Mouse (Mus musculus) stomach, embryonic 14.5 days (tissue): ENCODE data around the gene 0610037L13Rik. TPM values are rescaled to one million over a fixed set of nuclear protein-coding genes. Genes with fewer than 3 reads are reported as not detected.
A peak's percentile ranks its signal among the peaks of the same experiment; 100 is the strongest.

Experiments
- ATAC-seq: fragments of 200-750 bp; cut with Nextera tagmentation; 2 replicates; pipeline ENCODE4 v1.8.0; 2017; ENCODE audit warnings: low read depth, moderate TSS enrichment; ENCODE audit not compliant: insufficient number of reproducible peaks, insufficient read depth, low FRiP score
- H3K27ac ChIP-seq: fragments of 300-500 bp; sonication (generic); 2 replicates; pipeline ENCODE4 v1.5.1; 2014; ENCODE audit warnings: mild to moderate bottlenecking, low read length, moderate library complexity, mixed read lengths
- H3K27me3 ChIP-seq: fragments of 300-500 bp; sonication (generic); 2 replicates; pipeline ENCODE4 v1.6.1; 2014; ENCODE audit warnings: low read length, control low read depth, mixed read lengths; ENCODE audit not compliant: control insufficient read depth, insufficient read depth
- H3K36me3 ChIP-seq: fragments of 300-500 bp; sonication (generic); 2 replicates; pipeline ENCODE4 v1.6.1; 2014; ENCODE audit warnings: mild to moderate bottlenecking, control low read depth, low read length, moderate library complexity, mixed read lengths; ENCODE audit not compliant: control insufficient read depth, insufficient read depth
- H3K4me1 ChIP-seq: fragments of 300-500 bp; sonication (generic); 2 replicates; pipeline ENCODE4 v1.6.1; 2014; ENCODE audit warnings: low read length, control low read depth, mixed read lengths; ENCODE audit not compliant: control insufficient read depth, insufficient read depth
- H3K4me2 ChIP-seq: fragments of 300-500 bp; sonication (generic); replicated peaks from 2 replicates; pipeline ENCODE4 v1.6.1; 2014; ENCODE audit warnings: low read depth, low read length, control low read depth
- H3K4me3 ChIP-seq: fragments of 300-500 bp; sonication (generic); 2 replicates; pipeline ENCODE4 v1.5.1; 2014; ENCODE audit warnings: low read depth, low read length, control low read depth
- H3K9ac ChIP-seq: fragments of 300-500 bp; sonication (generic); replicated peaks from 2 replicates; pipeline ENCODE4 v1.6.1; 2014; ENCODE audit warnings: low read depth, mild to moderate bottlenecking, control low read depth, low read length, moderate library complexity, mixed read lengths
- H3K9me3 ChIP-seq: fragments of 300-500 bp; sonication (generic); 2 replicates; pipeline ENCODE4 v1.6.1; 2016; ENCODE audit warnings: low read depth, low read length, control low read depth; ENCODE audit not compliant: control insufficient read depth
- whole genome bisulfite sequencing: fragments of 180-500 bp; shearing (Covaris S2); extraction: QIAGEN DNeasy Blood & Tissue Kit; methylation state at CpG from one replicate; pipeline ENCODE4 v1.1.7; 2014; 5-methylcytosine and 5-hydroxymethylcytosine counted together
- polyA plus RNA-seq: library from polyadenylated mRNA; unstranded; fragments of >200 nt; fragmentation: Nextera tagmentation; extraction: Ambion mirVana; gene quantifications from 2 replicates; pipeline ENCODE4 v1.2.1, GENCODE M21; 2014

The 0610037L13Rik gene
- polyA plus RNA-seq = 147 and 148 TPM in 2 replicates

- Histone ChIP-seq H3K36me3 (peaks cover 41% of the 10 kb centered on the region), H3K27ac (peak within 1 kb of the TSS; percentile 89), H3K9me3 (no peaks in the 10 kb centered on the region), H3K27me3 (no peaks in the 10 kb centered on the region), H3K4me2 (peak within 1 kb of the TSS; percentile 87), H3K4me3 (peak within 1 kb of the TSS; percentile 50), H3K4me1 (0 out of 2 replicates have a peak, but pooled peaks cover 5% of the 10 kb centered on the region), H3K9ac (peak within 1 kb of the TSS; percentile 43)
- WGBS = under 1% methylated on average over 44 of the region's 48 CpGs
- peak; percentile 95 for ATAC-seq
Observed at GRCm38 (mm10) chr4:107889731-107890432, at the start of gene 0610037L13Rik. 0610037L13Rik (plus strand) TSS chr4:107889813.

GRCm38 (mm10) chr4:107843687-107844086 lies 45.9 kb upstream of the 0610037L13Rik start:
- H3K36me3 ChIP-seq = no peaks in the 10 kb centered on the region
- no peak overlapping the region for H3K9ac ChIP-seq
- H3K27ac ChIP-seq = no peak overlapping the region
- no peak overlapping the region for H3K4me3 ChIP-seq
- no peaks in the 10 kb centered on the region for H3K4me1 ChIP-seq
- no peak for ATAC-seq
- no peaks in the 10 kb centered on the region for H3K9me3 ChIP-seq
- no peak overlapping the region for H3K4me2 ChIP-seq
- 88% methylated on average over 8 of the region's 8 CpGs for WGBS
- H3K27me3 ChIP-seq = peaks cover 5% of the 10 kb centered on the region

GRCm38 (mm10) chr4:107844971-107845370 lies 44.6 kb upstream of the 0610037L13Rik start:
- Histone ChIP-seq H3K4me3 (no peak overlapping the region), H3K27me3 (peaks cover 5% of the 10 kb centered on the region), H3K9me3 (no peaks in the 10 kb centered on the region), H3K4me1 (no peaks in the 10 kb centered on the region), H3K27ac (no peak overlapping the region), H3K36me3 (no peaks in the 10 kb centered on the region), H3K9ac (no peak overlapping the region), H3K4me2 (no peak overlapping the region)
- no peak for ATAC-seq
- WGBS = 2% methylated on average over 10 of the region's 10 CpGs

DNA sequence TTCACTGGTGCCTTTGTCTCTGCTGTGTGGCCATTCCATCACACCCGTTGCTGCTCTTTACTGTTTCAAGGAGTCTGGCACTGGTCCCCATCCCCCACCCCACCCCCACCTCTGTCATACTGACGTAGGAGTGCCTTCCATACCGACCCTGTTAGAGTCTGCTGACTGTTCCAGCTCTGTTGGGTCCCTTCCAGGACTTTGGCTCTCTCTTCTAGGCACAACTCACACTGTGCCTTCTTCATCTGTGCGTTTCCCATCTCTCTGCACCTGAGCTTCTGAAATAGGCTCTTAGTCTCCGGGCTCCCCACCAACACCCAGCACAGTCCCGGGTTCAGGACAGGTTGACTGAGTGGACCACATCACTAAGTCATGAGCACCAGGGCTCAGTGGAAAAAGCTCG lies 42.8 kb upstream of the 0610037L13Rik start:
- Histone ChIP-seq H3K9me3 (no peaks in the 10 kb centered on the region), H3K27ac (no peak overlapping the region), H3K36me3 (no peaks in the 10 kb centered on the region), H3K27me3 (peaks cover 5% of the 10 kb centered on the region), H3K4me3 (no peak overlapping the region), H3K4me2 (no peak overlapping the region), H3K4me1 (no peaks in the 10 kb centered on the region), H3K9ac (no peak overlapping the region)
- 69% methylated on average over 7 of the region's 7 CpGs for WGBS
- ATAC-seq = no peak

DNA sequence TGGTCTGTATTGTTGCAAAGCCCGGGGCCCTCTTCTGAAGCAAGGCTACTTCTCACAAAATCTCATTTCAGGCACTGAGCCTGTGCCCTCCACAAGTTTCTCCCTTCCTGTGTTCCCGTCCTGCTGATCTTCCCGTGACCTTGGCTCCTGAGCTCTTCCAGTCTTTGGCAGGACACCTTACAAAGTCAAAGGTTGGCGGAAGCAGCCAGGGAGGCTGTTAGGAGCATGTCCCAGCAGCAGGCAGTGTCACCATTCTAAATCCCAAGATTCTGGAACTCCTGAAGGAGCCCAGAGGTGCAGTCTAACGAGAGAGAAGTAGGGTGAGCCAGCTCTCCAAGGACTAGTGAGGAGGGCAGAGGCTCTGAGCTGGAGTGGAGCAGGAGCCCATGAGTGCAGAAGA lies 41.1 kb upstream of the 0610037L13Rik start:
- no peak for ATAC-seq
- no peak overlapping the region for H3K27ac ChIP-seq
- WGBS = 80% methylated on average over 5 of the region's 5 CpGs

GRCm38 (mm10) chr4:107849621-107850020 lies 40.0 kb upstream of the 0610037L13Rik start:
- H3K9ac ChIP-seq = no peak overlapping the region
- H3K27me3 ChIP-seq = peaks cover 5% of the 10 kb centered on the region
- WGBS = 81% methylated on average over 9 of the region's 9 CpGs
- ATAC-seq = no peak
- H3K27ac ChIP-seq = no peak overlapping the region
- no peaks in the 10 kb centered on the region for H3K9me3 ChIP-seq
- H3K4me3 ChIP-seq = no peak overlapping the region
- H3K4me2 ChIP-seq = no peak overlapping the region
- no peaks in the 10 kb centered on the region for H3K36me3 ChIP-seq
- H3K4me1 ChIP-seq = no peaks in the 10 kb centered on the region

More for the DNA sequence above, 41.1 kb upstream of the 0610037L13Rik start:
- Histone ChIP-seq H3K4me1 (no peaks in the 10 kb centered on the region), H3K4me2 (no peak overlapping the region), H3K9me3 (no peaks in the 10 kb centered on the region), H3K9ac (no peak overlapping the region), H3K27me3 (peaks cover 5% of the 10 kb centered on the region), H3K36me3 (no peaks in the 10 kb centered on the region), H3K4me3 (no peak overlapping the region)

- Histone ChIP-seq H3K9me3 (no peaks in the 10 kb centered on the region), H3K4me2 (no peak overlapping the region), H3K27ac (no peak overlapping the region), H3K9ac (no peak overlapping the region), H3K4me1 (no peaks in the 10 kb centered on the region), H3K36me3 (no peaks in the 10 kb centered on the region), H3K4me3 (no peak overlapping the region), H3K27me3 (peaks cover 5% of the 10 kb centered on the region)
- WGBS = 91% methylated on average over 8 of the region's 8 CpGs
- ATAC-seq = no peak
Observed at GRCm38 (mm10) chr4:107850091-107850490, 39.5 kb upstream of the 0610037L13Rik start.

- Histone ChIP-seq H3K4me3 (no peak overlapping the region), H3K4me1 (no peaks in the 10 kb centered on the region), H3K27me3 (no peaks in the 10 kb centered on the region), H3K36me3 (no peaks in the 10 kb centered on the region), H3K9ac (no peak overlapping the region), H3K27ac (no peak overlapping the region), H3K9me3 (no peaks in the 10 kb centered on the region), H3K4me2 (no peak overlapping the region)
- no peak for ATAC-seq
- 92% methylated on average over 8 of the region's 8 CpGs for WGBS
Observed at GRCm38 (mm10) chr4:107853333-107853732, 36.3 kb upstream of the 0610037L13Rik start.

- no peak overlapping the region for H3K4me2 ChIP-seq
- no peak overlapping the region for H3K4me3 ChIP-seq
- WGBS = 83% methylated on average over 7 of the region's 7 CpGs
- H3K27me3 ChIP-seq = no peaks in the 10 kb centered on the region
- no peaks in the 10 kb centered on the region for H3K4me1 ChIP-seq
- no peak for ATAC-seq
- H3K9ac ChIP-seq = no peak overlapping the region
- H3K9me3 ChIP-seq = no peaks in the 10 kb centered on the region
- no peak overlapping the region for H3K27ac ChIP-seq
- H3K36me3 ChIP-seq = no peaks in the 10 kb centered on the region
Observed at GRCm38 (mm10) chr4:107853836-107854235, 35.8 kb upstream of the 0610037L13Rik start.
